Mouse (Mus musculus): ENCODE measurements around the gene Map2k2. TPM values are rescaled to one million over a fixed set of nuclear protein-coding genes. Genes with fewer than 3 reads are reported as not detected.

The Map2k2 gene
- total and polyA plus RNA-seq, 3 experiments, result 147 to 212 TPM; not detected in 1

DNA sequence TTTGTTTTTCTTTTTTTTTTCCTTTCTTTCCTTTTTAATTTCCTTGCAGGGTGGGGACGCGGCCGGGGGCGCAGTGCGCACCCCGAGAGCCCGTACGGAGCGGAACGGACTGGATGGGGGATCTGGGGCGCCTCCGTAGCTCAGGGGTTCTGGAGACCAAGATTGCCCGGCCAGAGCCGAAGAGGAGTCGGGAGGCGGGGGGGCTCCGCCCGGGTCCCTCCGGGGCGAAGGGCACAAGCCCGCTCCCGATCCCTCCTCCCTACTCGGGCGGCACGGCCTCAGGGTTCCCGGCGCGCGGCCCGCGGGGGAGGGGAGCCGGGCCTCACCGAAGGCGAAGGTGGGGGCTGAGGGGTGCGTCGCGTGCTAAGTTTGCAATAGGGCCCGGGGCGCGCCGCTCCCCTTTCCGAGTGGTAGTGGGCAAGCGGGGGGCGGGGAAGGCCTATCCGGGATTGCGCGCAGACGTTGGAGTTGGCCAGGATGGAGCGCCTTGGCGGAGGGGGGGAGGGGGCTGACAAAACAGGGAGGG is 31.1 kb downstream of the Map2k2 start (continued):
- TF ChIP-seq MEF2A (IDR thresholded peaks at IDR 0.05; ENCODE audit: extremely low read depth, insufficient replicate concordance, low read depth, low read length, poor library complexity, severe bottlenecking), result no peak
- no peak for TF ChIP-seq GATA1 (IDR thresholded peaks at IDR 0.05; ENCODE audit: low read depth, low read length)
- TF ChIP-seq ELF1 (IDR thresholded peaks at IDR 0.05; ENCODE audit: low read depth, low read length), result no peak
- no peak for TF ChIP-seq POLR2AphosphoS5 (IDR thresholded peaks at IDR 0.05; ENCODE audit: borderline replicate concordance, low read depth, low read length)
- TF ChIP-seq ZKSCAN1 (IDR thresholded peaks at IDR 0.05; ENCODE audit: low read depth, low read length), result 0 out of 2 replicates have a peak, but pooled peaks have one; percentile 36
- no peak for TF ChIP-seq POLR2AphosphoS2 (IDR thresholded peaks at IDR 0.05; ENCODE audit: low read length)
- TF ChIP-seq USF2 (IDR thresholded peaks at IDR 0.05; ENCODE audit: borderline replicate concordance in 1 of 2, insufficient read depth in 1 of 2, low read depth in 1 of 2, low read length in 2 of 2), result no peak

DNA sequence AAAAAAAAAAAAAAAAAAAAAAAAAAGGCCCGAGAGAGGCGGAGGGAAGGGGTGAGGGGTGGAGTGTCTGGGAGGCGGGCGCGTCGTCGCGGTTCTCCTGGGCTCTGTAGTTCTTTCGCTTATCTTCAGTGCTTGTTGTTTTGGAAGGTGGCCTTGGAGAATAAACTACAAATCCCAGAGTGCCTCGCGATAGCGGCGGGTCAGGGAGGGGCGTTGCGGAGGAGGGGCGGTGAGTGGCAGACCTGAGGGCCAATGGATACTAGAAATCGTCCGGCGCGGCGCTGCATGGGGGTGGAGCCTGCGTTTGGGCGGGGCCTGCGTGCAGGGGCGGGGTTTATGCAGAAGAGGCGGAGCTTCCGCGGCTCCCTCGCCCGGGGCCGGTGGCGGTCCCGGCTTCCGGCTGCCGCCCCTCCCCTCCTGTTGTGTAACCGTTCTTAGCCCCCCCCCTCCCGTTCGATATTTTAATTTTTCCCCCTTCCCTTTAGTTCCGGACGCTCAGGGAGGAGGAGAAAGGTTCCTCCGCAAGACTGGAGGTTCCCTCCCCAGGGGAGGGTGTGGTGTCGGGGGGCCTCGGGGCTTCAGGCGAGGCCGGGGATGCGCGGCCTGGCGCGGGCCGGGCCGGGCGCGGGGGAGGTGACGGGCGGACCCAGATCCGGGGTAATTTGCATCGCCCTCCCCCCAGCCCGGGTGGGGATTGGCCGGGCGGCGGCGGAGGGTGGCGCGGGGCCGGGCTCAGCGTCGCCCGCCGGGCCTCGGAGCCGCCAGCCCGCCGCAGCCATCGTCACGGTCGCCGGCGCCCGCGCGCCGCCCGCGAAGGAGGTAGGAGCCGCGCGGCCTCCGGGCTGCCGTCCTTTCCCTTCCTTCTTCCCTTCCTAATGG is 31.8 kb downstream of the Map2k2 start:
- peak; percentile 98 for DNase-seq (ENCODE audit: low read depth, low spot score)
- Histone ChIP-seq H3K4me1 (ENCODE audit: control insufficient read depth in 1 of 2, insufficient read depth in 2 of 2, low read length in 2 of 2) (peaks cover 2 to 14% of the 10 kb centered on the region in 2 experiments; a peak in 3 of 4 replicates), H3K79me2 (ENCODE audit: control insufficient read depth, insufficient read depth, low read length, poor library complexity) (peaks cover 58% of the 10 kb centered on the region)
- TF ChIP-seq ZKSCAN1 (IDR thresholded peaks at IDR 0.05; ENCODE audit: low read depth, low read length), result peak; percentile 8; the same call in 1 of the 2 replicates
- peak in 1 of 2 experiments; percentile 27; a peak in 1 of 4 replicates for TF ChIP-seq EP300 (IDR thresholded peaks at IDR 0.05; ENCODE audit: low read depth in 1 of 2, low read length in 2 of 2)
- TF ChIP-seq ETS1 (IDR thresholded peaks at IDR 0.05; ENCODE audit: low read depth, low read length), result no peak
- TF ChIP-seq RCOR1 (IDR thresholded peaks at IDR 0.05; ENCODE audit: low read depth, low read length), result no peak
- peak; percentile 27; the same call in 1 of the 2 replicates for TF ChIP-seq NRF1 (IDR thresholded peaks at IDR 0.05; ENCODE audit: insufficient read depth, low read depth, low read length, poor library complexity, severe bottlenecking)
- TF ChIP-seq RAD21 (IDR thresholded peaks at IDR 0.05; ENCODE audit: low read depth, low read length), result no peak
- TF ChIP-seq ZNF384 (IDR thresholded peaks at IDR 0.05; ENCODE audit: low read depth, low read length), result peak; percentile 100
- no peak for TF ChIP-seq GABPA (IDR thresholded peaks at IDR 0.05; ENCODE audit: low read depth, low read length)
- TF ChIP-seq TCF12 (IDR thresholded peaks at IDR 0.05; ENCODE audit: low read depth, low read length), result peak; percentile 34
- TF ChIP-seq UBTF (IDR thresholded peaks at IDR 0.05; ENCODE audit: borderline replicate concordance, insufficient read depth, low read depth, low read length), result peak; percentile 99
- peak; percentile 89 for TF ChIP-seq KAT2A (conservative IDR thresholded peaks at IDR 0.05; ENCODE audit: low read depth, low read length)
- TF ChIP-seq MYC (IDR thresholded peaks at IDR 0.05; ENCODE audit: low read depth, low read length), result peak; percentile 46; the same call in 1 of the 2 replicates
- TF ChIP-seq ZMIZ1 (IDR thresholded peaks at IDR 0.05; ENCODE audit: low read depth, low read length), result no peak
- peak; percentile 96 for TF ChIP-seq MAZ (IDR thresholded peaks at IDR 0.05; ENCODE audit: low read depth, low read length)
- peak in 1 of 2 experiments; percentile 58; a peak in 2 of 4 replicates for TF ChIP-seq POLR2A (IDR thresholded peaks at IDR 0.05; ENCODE audit: control insufficient read depth in 1 of 2, insufficient read depth in 1 of 2, low read depth in 1 of 2, low read length in 2 of 2, poor library complexity in 1 of 2)
- TF ChIP-seq SMC3 (IDR thresholded peaks at IDR 0.05; ENCODE audit: low read depth, low read length), result no peak
- no peak for TF ChIP-seq E2F4 (IDR thresholded peaks at IDR 0.05; ENCODE audit: borderline replicate concordance, low read depth, low read length)
- no peak for TF ChIP-seq MAFK (IDR thresholded peaks at IDR 0.05; ENCODE audit: borderline replicate concordance, low read depth, low read length)
- TF ChIP-seq CTCF (IDR thresholded peaks at IDR 0.05 in 2 of 3, conservative IDR thresholded peaks at IDR 0.05 in 1 of 3; ENCODE audit: control insufficient read depth in 1 of 3, insufficient read depth in 1 of 3, low read depth in 2 of 3, low read length in 3 of 3, poor library complexity in 1 of 3, severe bottlenecking in 1 of 3), result no peak
- no peak for TF ChIP-seq USF1 (IDR thresholded peaks at IDR 0.05; ENCODE audit: low read depth, low read length)
- no peak for TF ChIP-seq MEF2A (IDR thresholded peaks at IDR 0.05; ENCODE audit: extremely low read depth, insufficient replicate concordance, low read depth, low read length, poor library complexity, severe bottlenecking)
- TF ChIP-seq ELF1 (IDR thresholded peaks at IDR 0.05; ENCODE audit: low read depth, low read length), result peak; percentile 51
- TF ChIP-seq GATA1 (IDR thresholded peaks at IDR 0.05; ENCODE audit: low read depth, low read length), result peak; percentile 46; the same call in 1 of the 2 replicates
- TF ChIP-seq TBP (IDR thresholded peaks at IDR 0.05; ENCODE audit: low read depth, low read length), result peak; percentile 36
- TF ChIP-seq POLR2AphosphoS2 (IDR thresholded peaks at IDR 0.05; ENCODE audit: low read length), result no peak
- no peak for TF ChIP-seq USF2 (IDR thresholded peaks at IDR 0.05; ENCODE audit: borderline replicate concordance in 1 of 2, insufficient read depth in 1 of 2, low read depth in 1 of 2, low read length in 2 of 2)
- peak; percentile 20; the same call in 1 of the 2 replicates for TF ChIP-seq NELFE (IDR thresholded peaks at IDR 0.05; ENCODE audit: low read depth, low read length)
- no peak for TF ChIP-seq BHLHE40 (IDR thresholded peaks at IDR 0.05; ENCODE audit: borderline replicate concordance, low read depth, low read length)

More for the DNA sequence above, 31.8 kb downstream of the Map2k2 start:
- Histone ChIP-seq H3K9ac (ENCODE audit: control insufficient read depth, low read depth, low read length, poor library complexity, severe bottlenecking) (peak overlapping the region; percentile 96), H3K27ac (ENCODE audit: control insufficient read depth, low read depth, low read length) (peak overlapping the region; percentile 74), H3K36me3 (ENCODE audit: control insufficient read depth in 1 of 2, insufficient read depth in 2 of 2, low read length in 2 of 2) (peaks cover 0 to 16% of the 10 kb centered on the region in 2 experiments; a peak in 3 of 4 replicates), H3K9me3 (replicated peaks; ENCODE audit: insufficient read depth, low read length) (no peaks in the 10 kb centered on the region), H3K27me3 (ENCODE audit: control insufficient read depth in 1 of 2, insufficient read depth in 2 of 2, low read length in 2 of 2) (no peaks in the 10 kb centered on the region), H3K4me3 (ENCODE audit: control insufficient read depth in 1 of 2, insufficient read depth in 1 of 2, low read depth in 2 of 2, low read length in 2 of 2) (peak overlapping the region; percentile 85 to 97)

Measured in MEL (cell line).